Mouse (Mus musculus) lung, postnatal 10 days (tissue): ENCODE data around the gene Prl3d1.
"Not testable (repeated sequence)": the region's sequence is repeated elsewhere in the genome, so short reads cannot be mapped to it uniquely, and the experiment has no call there.

Source experiments
- DNase-seq: peaks from one replicate; pipeline ENCODE4 v3.0.0; 2021

The Prl3d1 gene

GRCm38 (mm10) chr13:27093890-27094289, at the start of gene Prl3d1:
Gene Prl3d1 (plus strand): TSS chr13:27094190.
- not testable (repeated sequence) for DNase-seq

GRCm38 (mm10) chr13:27057270-27057669, 36.7 kb upstream of the Prl3d1 start, which contains the start of gene Prl:
Gene Prl (plus strand): TSS chr13:27057570.
- DNase-seq = no peak

GRCm38 (mm10) chr13:27059177-27059576, 34.8 kb upstream of the Prl3d1 start:
- no peak for DNase-seq

- not testable (repeated sequence) for DNase-seq
Observed at GRCm38 (mm10) chr13:27121398-27121797, 27.4 kb downstream of the Prl3d1 start, which contains the start of gene Prl3d2. Gene Prl3d2 (plus strand): TSS chr13:27121698.

- DNase-seq = no peak
Observed at GRCm38 (mm10) chr13:27148264-27148663, 54.3 kb downstream of the Prl3d1 start.
